Mouse (Mus musculus) forebrain, embryonic 11.5 days (tissue): ENCODE results near the gene Serpinh1. TPM values are rescaled to one million over a fixed set of nuclear protein-coding genes. Genes with fewer than 3 reads are reported as not detected.

Source experiments
- ATAC-seq: fragments of 200-750 bp; cut with Nextera tagmentation; replicated peaks from 2 replicates; pipeline ENCODE4 v1.8.0; 2017; ENCODE audit warnings: moderate TSS enrichment; ENCODE audit not compliant: low FRiP score
- DNase-seq: peaks from one replicate; pipeline ENCODE4 v3.0.0-alpha.2; 2017; ENCODE audit warnings: low spot score
- H3K27ac ChIP-seq: fragments of 300-500 bp; sonication (generic); 2 replicates; pipeline ENCODE4 v1.5.1; 2014; ENCODE audit warnings: low read depth, low read length
- H3K27me3 ChIP-seq: fragments of 300-500 bp; sonication (generic); 2 replicates; pipeline ENCODE4 v1.6.1; 2014; ENCODE audit warnings: mild to moderate bottlenecking, low read length, mixed read lengths; ENCODE audit not compliant: control insufficient read depth, insufficient read depth
- H3K36me3 ChIP-seq: fragments of 300-500 bp; sonication (generic); 2 replicates; pipeline ENCODE4 v1.6.1; 2014; ENCODE audit warnings: mild to moderate bottlenecking, low read length, moderate library complexity, mixed read lengths; ENCODE audit not compliant: control insufficient read depth, insufficient read depth
- H3K4me1 ChIP-seq: fragments of 300-500 bp; sonication (generic); replicated peaks from 2 replicates; pipeline ENCODE4 v1.6.1; 2014; ENCODE audit warnings: low read length, mixed read lengths; ENCODE audit not compliant: control insufficient read depth, insufficient read depth
- H3K4me2 ChIP-seq: fragments of 300-500 bp; sonication (generic); 2 replicates; pipeline ENCODE4 v1.6.1; 2014; ENCODE audit warnings: low read depth, mild to moderate bottlenecking, low read length, moderate library complexity, mixed read lengths; ENCODE audit not compliant: severe bottlenecking
- H3K4me3 ChIP-seq: fragments of 300-500 bp; sonication (generic); 2 replicates; pipeline ENCODE4 v1.5.1; 2014; ENCODE audit warnings: low read depth, low read length
- H3K9ac ChIP-seq: fragments of 300-500 bp; sonication (generic); 2 replicates; pipeline ENCODE4 v1.6.1; 2014; ENCODE audit warnings: low read length
- H3K9me3 ChIP-seq: fragments of 300-500 bp; sonication (generic); 2 replicates; pipeline ENCODE4 v1.6.1; 2016; ENCODE audit warnings: low read length, mixed read lengths; ENCODE audit not compliant: control insufficient read depth
- WGBS: fragments of 180-500 bp; shearing (Covaris S2); extraction: QIAGEN DNeasy Blood & Tissue Kit; methylation state at CpG from one replicate; pipeline ENCODE4 v1.1.7; 2014; 5-methylcytosine and 5-hydroxymethylcytosine counted together
- polyA plus RNA-seq: library from polyadenylated mRNA; unstranded; fragments of >200 nt; fragmentation: Nextera tagmentation; extraction: Ambion mirVana; gene quantifications from 2 replicates; pipeline ENCODE4 v1.2.1, GENCODE M21; 2014

Serpinh1 gene
- 239 and 255 TPM in 2 replicates for polyA plus RNA-seq

- Histone ChIP-seq H3K4me3 (peak within 1 kb of the TSS; percentile 54), H3K9me3 (no peaks in the 10 kb centered on the region), H3K36me3 (peaks cover 11% of the 10 kb centered on the region), H3K9ac (peak within 1 kb of the TSS; percentile 88), H3K27ac (peak within 1 kb of the TSS; percentile 92), H3K4me2 (peak within 1 kb of the TSS; percentile 84), H3K4me1 (peaks cover 52% of the 10 kb centered on the region), H3K27me3 (no peaks in the 10 kb centered on the region)
- WGBS: under 1% methylated on average over 35 of the region's 35 CpGs
- DNase-seq (peak; percentile 90), ATAC-seq (peak; percentile 62)
Observed at GRCm38 (mm10) chr7:99352526-99353400, at the start of gene Serpinh1. Gene Serpinh1, minus strand, starts transcription at chr7:99353239.

DNA sequence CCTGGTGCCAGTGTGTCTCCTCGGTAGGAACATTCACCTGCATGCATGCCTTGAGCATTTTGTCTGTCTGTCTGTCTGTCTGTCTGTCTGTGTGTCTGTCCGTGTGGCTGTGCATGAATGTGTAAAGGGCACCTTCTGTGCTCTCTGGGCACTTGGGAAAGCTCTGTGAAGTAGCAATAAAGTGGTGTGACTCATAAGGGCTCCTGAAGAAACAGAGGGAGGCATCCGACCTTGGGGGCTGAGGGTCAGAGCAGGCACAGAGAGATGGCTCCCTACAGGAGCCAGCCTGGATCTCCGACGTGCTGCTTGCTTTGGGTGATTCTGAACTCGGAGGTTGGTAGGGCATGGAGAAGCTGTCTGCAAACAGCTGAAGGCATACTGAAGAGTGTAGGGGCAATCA is 49.4 kb upstream of the Serpinh1 start:
- Histone ChIP-seq H3K4me2 (no peak overlapping the region), H3K9me3 (no peaks in the 10 kb centered on the region), H3K4me3 (no peak overlapping the region), H3K27ac (no peak overlapping the region), H3K36me3 (no peaks in the 10 kb centered on the region), H3K9ac (no peak overlapping the region), H3K27me3 (no peaks in the 10 kb centered on the region), H3K4me1 (no peaks in the 10 kb centered on the region)
- ATAC-seq: no peak
- 74% methylated on average over 6 of the region's 6 CpGs for WGBS
- DNase-seq: no peak

DNA sequence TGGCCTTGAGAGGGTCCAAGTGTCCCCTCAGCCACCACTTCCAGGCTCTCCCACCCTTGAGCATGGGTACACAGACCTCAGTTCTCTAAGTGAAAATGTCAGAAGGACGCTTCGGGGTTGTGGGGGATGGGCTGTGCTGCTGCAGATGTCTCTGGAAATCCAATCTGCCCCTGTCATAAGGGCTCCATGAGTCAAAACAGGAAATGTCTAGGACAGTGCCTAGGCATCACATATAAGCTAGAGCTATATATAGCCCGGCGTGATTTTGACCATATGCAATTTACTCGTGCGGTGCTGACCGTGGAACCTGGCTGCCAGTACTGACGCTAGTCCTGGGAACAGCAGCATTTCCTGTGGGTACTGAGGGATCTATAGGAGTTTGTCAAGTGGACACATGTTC is 48.3 kb upstream of the Serpinh1 start:
- H3K27ac ChIP-seq: no peak overlapping the region

GRCm38 (mm10) chr7:99396994-99397659 is 44.1 kb upstream of the Serpinh1 start:
- 79% methylated on average over 11 of the region's 11 CpGs for WGBS
- Histone ChIP-seq H3K4me3 (no peak overlapping the region), H3K27ac (no peak overlapping the region), H3K9ac (no peak overlapping the region), H3K36me3 (no peaks in the 10 kb centered on the region; the same call in 1 of the 2 replicates), H3K4me2 (no peak overlapping the region), H3K27me3 (no peaks in the 10 kb centered on the region), H3K9me3 (no peaks in the 10 kb centered on the region), H3K4me1 (peaks cover 3% of the 10 kb centered on the region)
- ATAC-seq: 0 out of 2 replicates have a peak, but pooled peaks have one; percentile 4
- no peak for DNase-seq

More for the DNA sequence above, 48.3 kb upstream of the Serpinh1 start:
- Histone ChIP-seq H3K36me3 (no peaks in the 10 kb centered on the region), H3K4me2 (no peak overlapping the region), H3K27me3 (no peaks in the 10 kb centered on the region), H3K4me1 (no peaks in the 10 kb centered on the region; the same call in 1 of the 2 replicates), H3K9ac (no peak overlapping the region), H3K4me3 (no peak overlapping the region), H3K9me3 (no peaks in the 10 kb centered on the region)
- no peak for DNase-seq
- no peak for ATAC-seq
- WGBS: 87% methylated on average over 8 of the region's 8 CpGs

DNA sequence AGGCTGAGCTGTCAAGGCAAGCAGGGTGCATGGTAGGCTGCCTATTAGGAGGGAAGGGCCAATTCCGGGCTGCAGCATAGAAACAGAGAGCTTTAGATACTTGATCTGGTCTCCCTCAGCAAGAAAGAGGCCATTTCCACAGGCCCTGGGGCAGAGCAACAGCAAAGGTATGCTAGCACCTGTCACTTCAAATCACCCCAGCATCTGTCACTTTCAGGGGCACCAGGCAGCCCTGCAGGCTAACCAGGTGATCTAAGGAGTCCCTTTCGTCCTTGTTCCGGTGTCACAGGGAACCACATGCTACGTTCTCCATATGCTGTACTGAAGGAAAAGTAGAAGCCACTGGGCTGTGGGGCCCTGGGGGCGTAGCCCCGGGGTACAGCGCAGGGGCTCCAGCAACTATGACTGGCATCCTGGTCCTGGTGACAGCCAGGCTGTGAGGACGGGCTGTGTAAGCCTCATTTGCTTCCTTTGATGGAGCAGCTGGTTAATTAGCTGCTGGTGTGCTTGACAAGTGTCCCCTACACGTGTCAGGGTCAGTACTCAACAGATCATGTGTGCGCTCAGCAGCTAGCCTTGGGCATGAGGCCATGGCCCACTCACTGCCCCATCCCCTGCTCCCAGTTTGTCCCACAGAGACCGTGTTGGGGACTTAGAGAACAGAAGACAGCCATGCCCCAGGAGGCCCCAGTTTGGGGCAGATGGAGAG is 43.0 kb upstream of the Serpinh1 start:
- Histone ChIP-seq H3K27me3 (no peaks in the 10 kb centered on the region), H3K4me3 (no peak overlapping the region), H3K4me1 (peaks cover 3% of the 10 kb centered on the region), H3K36me3 (no peaks in the 10 kb centered on the region; the same call in 1 of the 2 replicates), H3K9me3 (no peaks in the 10 kb centered on the region), H3K27ac (no peak overlapping the region), H3K4me2 (no peak overlapping the region), H3K9ac (no peak overlapping the region)
- 69% methylated on average over 11 of the region's 11 CpGs for WGBS
- DNase-seq (no peak), ATAC-seq (0 out of 2 replicates have a peak, but pooled peaks have one; percentile 42)

- ATAC-seq: no peak
Observed at GRCm38 (mm10) chr7:99395385-99395784, 42.3 kb upstream of the Serpinh1 start.

GRCm38 (mm10) chr7:99393711-99394325 is 40.8 kb upstream of the Serpinh1 start:
- Histone ChIP-seq H3K4me3 (no peak overlapping the region), H3K36me3 (no peaks in the 10 kb centered on the region; the same call in 1 of the 2 replicates), H3K4me1 (peaks cover 12% of the 10 kb centered on the region), H3K27me3 (no peaks in the 10 kb centered on the region), H3K9ac (no peak overlapping the region), H3K4me2 (no peak overlapping the region), H3K27ac (no peak overlapping the region), H3K9me3 (no peaks in the 10 kb centered on the region)
- DNase-seq (no peak), ATAC-seq (no peak)
- 88% methylated on average over 13 of the region's 13 CpGs for WGBS

More at GRCm38 (mm10) chr7:99395385-99395784, 42.3 kb upstream of the Serpinh1 start:
- Histone ChIP-seq H3K36me3 (no peaks in the 10 kb centered on the region; the same call in 1 of the 2 replicates), H3K4me1 (peaks cover 8% of the 10 kb centered on the region), H3K9ac (no peak overlapping the region), H3K27me3 (no peaks in the 10 kb centered on the region), H3K9me3 (no peaks in the 10 kb centered on the region), H3K4me3 (no peak overlapping the region), H3K4me2 (no peak overlapping the region), H3K27ac (no peak overlapping the region)
- DNase-seq: no peak
- 88% methylated on average over 4 of the region's 4 CpGs for WGBS

GRCm38 (mm10) chr7:99392696-99393095 is 39.7 kb upstream of the Serpinh1 start:
- Histone ChIP-seq H3K4me1 (peaks cover 12% of the 10 kb centered on the region), H3K27ac (no peak overlapping the region), H3K4me3 (no peak overlapping the region), H3K4me2 (no peak overlapping the region), H3K27me3 (no peaks in the 10 kb centered on the region), H3K36me3 (no peaks in the 10 kb centered on the region; the same call in 1 of the 2 replicates), H3K9ac (no peak overlapping the region), H3K9me3 (no peaks in the 10 kb centered on the region)
- no peak for DNase-seq
- ATAC-seq: no peak
- 78% methylated on average over 2 of the region's 2 CpGs for WGBS
